Comparison of ENCODE assay signal across 9 mouse cellular contexts in the genomic region with DNA sequence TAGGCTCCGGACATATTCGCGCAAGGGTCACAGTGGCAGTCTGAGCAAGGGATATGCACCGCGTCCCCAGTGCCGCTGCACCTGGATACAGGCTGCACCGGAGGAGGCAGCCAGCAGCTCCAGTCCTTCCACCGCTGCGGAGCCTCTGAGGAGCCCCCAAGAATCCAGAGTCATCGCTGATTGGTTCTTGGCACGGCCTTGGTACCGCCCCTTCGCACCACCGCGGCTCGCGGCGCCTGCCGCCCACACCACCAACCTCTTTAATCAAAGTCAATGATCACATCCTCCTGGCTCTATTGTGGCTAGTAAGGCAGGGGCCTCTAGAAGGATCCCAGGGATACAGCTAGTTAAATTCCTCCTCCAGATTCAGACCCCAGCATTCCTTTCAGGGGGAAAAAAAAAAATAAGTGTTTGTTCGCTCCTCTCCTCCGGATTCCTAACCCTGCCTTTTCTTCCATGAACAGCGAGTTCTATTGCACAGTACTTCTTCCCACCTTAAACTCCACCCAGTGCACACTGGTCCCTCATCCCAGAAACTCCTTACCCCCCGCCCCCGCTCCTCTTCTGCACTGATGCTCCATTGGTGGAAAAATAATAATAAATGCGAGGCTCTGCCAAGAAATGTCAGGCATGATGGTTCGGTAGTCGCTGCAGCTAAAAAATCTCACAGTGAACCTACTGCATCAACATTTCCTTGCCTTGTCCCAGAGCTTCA. TPM values are rescaled to one million over a fixed set of nuclear protein-coding genes. Genes with fewer than 3 reads are reported as not detected.
DNase-seq lines count a peak whose midpoint lies in the region; ATAC-seq and TF ChIP-seq lines count a peak whose summit lies in the region.
"Had no signal": no experiment of that assay in that cellular context is flagged by ENCODE, and none has a peak within 500 bp of the region (broad histone marks: within the 10 kb centered on the region; RNA-seq: fewer than 3 reads in every experiment).

No protein-coding gene starts in this region.

- H3K4me3 ChIP-seq in embryonic fibroblast, embryonic 13.5 days (ENCODE audit: insufficient read depth, low read length), result peak overlapping the region; percentile 35
- peak overlapping the region; percentile 45 for H3K4me3 ChIP-seq in intestine, embryonic 14.5 days (ENCODE audit: low read depth, low read length)

- no peak for TF ChIP-seq POLR2A in embryonic fibroblast, embryonic 13.5 days (IDR thresholded peaks at IDR 0.05; ENCODE audit: low read depth, low read length)

- no peaks in the 10 kb centered on the region; the same call in 1 of the 2 replicates for H3K4me1 ChIP-seq in embryonic fibroblast, embryonic 13.5 days (ENCODE audit: control insufficient read depth, insufficient read depth, low read length)
- H3K4me1 ChIP-seq in intestine, embryonic 14.5 days (replicated peaks; ENCODE audit: control insufficient read depth, insufficient read depth, low read length), result peaks cover 18% of the 10 kb centered on the region

- under 1% methylated on average over 27 of the region's 27 CpGs for WGBS in intestine, embryonic 14.5 days

- no peak for TF ChIP-seq CTCF in embryonic fibroblast, embryonic 13.5 days (IDR thresholded peaks at IDR 0.05; ENCODE audit: borderline replicate concordance, insufficient read depth, low read length)

- ATAC-seq in intestine, embryonic 14.5 days (replicated peaks; ENCODE audit: low FRiP score, low TSS enrichment, low read depth), result peak; percentile 81
- no peak for ATAC-seq in megakaryocyte progenitor cell, adult 5-6 weeks (replicated peaks; ENCODE audit: poor library complexity)

- H3K27ac ChIP-seq in embryonic fibroblast, embryonic 13.5 days (ENCODE audit: insufficient read depth, low read length), result no peak overlapping the region
- no peak overlapping the region for H3K27ac ChIP-seq in intestine, embryonic 14.5 days (ENCODE audit: low read depth)

- peaks cover 70% of the 10 kb centered on the region for H3K27me3 ChIP-seq in intestine, embryonic 14.5 days (replicated peaks; ENCODE audit: control insufficient read depth, insufficient read depth, low read length)

- peak overlapping the region; percentile 92 for H3K4me2 ChIP-seq in intestine, embryonic 14.5 days (ENCODE audit: low read length)

- H3K36me3 ChIP-seq in intestine, embryonic 14.5 days (ENCODE audit: control insufficient read depth, insufficient read depth, low read length), result no peaks in the 10 kb centered on the region

- no peaks in the 10 kb centered on the region for H3K9me3 ChIP-seq in intestine, embryonic 14.5 days (ENCODE audit: control insufficient read depth, low read length)

- DNase-seq in adrenal gland, postnatal 14 days, result peak; percentile 25
- no peak for DNase-seq in adrenal gland, adult (ENCODE audit: inconsistent age in 2 of 2, low spot score in 1 of 2)
- peak; percentile 96 for DNase-seq in brain, adult 2 months (ENCODE audit: low read depth, low spot score)
- DNase-seq in intestine, embryonic 14.5 days (ENCODE audit: low spot score), result peak; percentile 78
- peak; percentile 26 for DNase-seq in liver
- DNase-seq in right cerebral cortex, postnatal 25 days, result peak; percentile 85

- H3K9ac ChIP-seq in intestine, embryonic 14.5 days (ENCODE audit: low read length), result no peak overlapping the region

RNA-seq across cellular contexts. Expression of gene Kcna1, which starts 0.4 kb away (rescaled TPM):
- total RNA-seq in adrenal gland, postnatal 14 days (2021), result 2.8 and 3.6 TPM in 2 replicates
- 0.83 TPM in 1 of 2 replicates, not detected in the other for polyA plus RNA-seq in embryonic fibroblast, embryonic 13.5 days (2011; ENCODE audit: insufficient read length, low read depth, missing spikeins)
- 0.50 and 0.78 TPM in 2 replicates for polyA plus RNA-seq in intestine, embryonic 14.5 days (2014; fragmentation: Nextera tagmentation; extraction: Ambion mirVana)
- not detected in 2 replicates for total RNA-seq in megakaryocyte progenitor cell, adult 5-6 weeks (2015)
- total RNA-seq in megakaryocyte progenitor cell, adult 5-6 weeks (2017), result not detected in 2 replicates
- total RNA-seq: hematopoietic stem cell, adult 5-6 weeks had no signal

Comparison
In these comparisons a context has a peak if more than half of its experiments do, and no peak if none do; other contexts are left out.
1. DNase-seq: peak in adrenal gland, postnatal 14 days (single experiment), brain, adult 2 months (single experiment), intestine, embryonic 14.5 days (single experiment), liver (single experiment) and right cerebral cortex, postnatal 25 days (single experiment); none in adrenal gland, adult (0 of 2).